Mouse (Mus musculus) urinary bladder, postnatal 36 days (tissue): ENCODE measurements around the gene Rspo4.

ENCODE experiments used
- DNase-seq, 2 experiments: peaks; one replicate each; pipeline ENCODE4 v3.0.0; 2022; ENCODE audit warnings: low spot score in 2 of 2, mixed read lengths in 1 of 2

Rspo4 gene

GRCm38 (mm10) chr2:151910919-151911500 lies 68.3 kb downstream of the Rspo4 start, which contains the start of gene Angpt4:
Angpt4 (plus strand) TSS chr2:151911210.
- DNase-seq = no peak

- DNase-seq = no peak
Observed at GRCm38 (mm10) chr2:151911751-151912150, 69.0 kb downstream of the Rspo4 start.

GRCm38 (mm10) chr2:151914120-151914519 lies 71.4 kb downstream of the Rspo4 start:
- no peak for DNase-seq

- no peak for DNase-seq
Observed at GRCm38 (mm10) chr2:151915111-151915510, 72.4 kb downstream of the Rspo4 start.

GRCm38 (mm10) chr2:151916061-151916831 lies 73.5 kb downstream of the Rspo4 start:
- peak; percentile 28 to 75 for DNase-seq

- DNase-seq = no peak
Observed at GRCm38 (mm10) chr2:151919140-151919539, 76.4 kb downstream of the Rspo4 start.

- DNase-seq = no peak
Observed at GRCm38 (mm10) chr2:151921068-151921467, 78.3 kb downstream of the Rspo4 start.

GRCm38 (mm10) chr2:151921596-151921995 lies 78.9 kb downstream of the Rspo4 start:
- DNase-seq = peak; percentile 40 to 58
